Mouse (Mus musculus): ENCODE measurements around the gene Pparg. TPM values are rescaled to one million over a fixed set of nuclear protein-coding genes. Genes with fewer than 3 reads are reported as not detected.

The Pparg gene
- polyA plus RNA-seq, 1 experiment = 5.2 TPM

DNA sequence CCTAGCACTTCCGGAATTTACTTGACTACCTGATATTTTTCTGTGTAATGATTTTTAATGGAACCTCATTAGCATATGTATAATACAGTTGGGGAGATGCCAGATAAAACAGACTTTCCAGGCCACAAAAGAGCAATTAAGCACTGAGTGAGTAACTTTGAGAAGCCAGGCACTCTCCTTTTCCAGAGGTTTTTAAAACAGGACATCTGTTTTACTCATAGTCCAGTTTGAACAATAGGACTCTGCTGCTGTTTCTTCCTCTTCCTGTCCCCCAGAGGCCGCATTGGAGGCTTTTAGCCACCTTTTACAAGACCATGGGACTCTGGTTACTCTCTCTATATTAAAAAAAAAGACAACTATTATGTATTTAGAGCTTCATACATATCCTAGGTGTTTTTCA lies 72.0 kb downstream of the Pparg start:
- Histone ChIP-seq H3K36me3 (ENCODE audit: control insufficient read depth, insufficient read depth, low read length) (no peaks in the 10 kb centered on the region), H3K27ac (ENCODE audit: insufficient read depth, low read depth, low read length) (no peak overlapping the region), H3K4me3 (ENCODE audit: low read depth, low read length) (no peak overlapping the region), H3K27me3 (ENCODE audit: control insufficient read depth, insufficient read depth, low read length) (no peaks in the 10 kb centered on the region), H3K4me1 (ENCODE audit: control insufficient read depth, insufficient read depth, insufficient read length, low read length) (no peaks in the 10 kb centered on the region)
- 83% methylated on average over 2 of the region's 2 CpGs for WGBS
- TF ChIP-seq CTCF (IDR thresholded peaks at IDR 0.05; ENCODE audit: extremely low read depth, insufficient read length, insufficient replicate concordance, low read depth, low read length) (no peak), POLR2A (IDR thresholded peaks at IDR 0.05; ENCODE audit: low read depth, low read length) (no peak)

DNA sequence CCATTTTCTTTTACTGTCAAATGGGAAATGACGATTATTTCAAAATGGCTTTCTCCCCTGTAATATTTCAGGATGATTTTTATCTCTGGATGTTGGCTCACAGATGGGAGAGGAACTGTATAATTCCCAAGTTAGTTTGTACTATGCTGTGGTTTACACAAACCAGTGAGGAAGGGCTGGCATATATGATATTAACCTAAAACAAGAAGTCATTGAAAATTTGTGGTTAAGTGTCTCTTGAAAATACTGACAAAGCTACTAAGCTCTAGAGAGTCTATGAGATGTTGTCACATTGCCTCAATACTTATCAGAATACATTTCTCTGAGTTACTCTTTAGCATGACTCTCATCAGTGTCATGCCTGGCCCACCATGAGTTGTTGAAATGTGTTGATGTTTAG lies 73.3 kb downstream of the Pparg start:
- Histone ChIP-seq H3K27ac (ENCODE audit: insufficient read depth, low read depth, low read length) (no peak overlapping the region), H3K36me3 (ENCODE audit: control insufficient read depth, insufficient read depth, low read length) (no peaks in the 10 kb centered on the region), H3K4me1 (ENCODE audit: control insufficient read depth, insufficient read depth, insufficient read length, low read length) (no peaks in the 10 kb centered on the region), H3K27me3 (ENCODE audit: control insufficient read depth, insufficient read depth, low read length) (no peaks in the 10 kb centered on the region), H3K4me3 (ENCODE audit: low read depth, low read length) (no peak overlapping the region)
- no peak for TF ChIP-seq POLR2A (IDR thresholded peaks at IDR 0.05; ENCODE audit: low read depth, low read length)
- TF ChIP-seq CTCF (IDR thresholded peaks at IDR 0.05; ENCODE audit: extremely low read depth, insufficient read length, insufficient replicate concordance, low read depth, low read length) = no peak
- WGBS = 79% methylated on average over 1 of the region's 1 CpGs

- H3K27me3 ChIP-seq (ENCODE audit: control insufficient read depth, insufficient read depth, low read length) = no peaks in the 10 kb centered on the region
- H3K27ac ChIP-seq (ENCODE audit: insufficient read depth, low read depth, low read length) = no peak overlapping the region
- TF ChIP-seq CTCF (IDR thresholded peaks at IDR 0.05; ENCODE audit: extremely low read depth, insufficient read length, insufficient replicate concordance, low read depth, low read length) (no peak), POLR2A (IDR thresholded peaks at IDR 0.05; ENCODE audit: low read depth, low read length) (no peak)
- WGBS = 23% methylated on average over 2 of the region's 2 CpGs
- H3K4me3 ChIP-seq (ENCODE audit: low read depth, low read length) = no peak overlapping the region
- H3K4me1 ChIP-seq (ENCODE audit: control insufficient read depth, insufficient read depth, insufficient read length, low read length) = no peaks in the 10 kb centered on the region
- 0 out of 2 replicates have a peak, but pooled peaks cover 1% of the 10 kb centered on the region for H3K36me3 ChIP-seq (ENCODE audit: control insufficient read depth, insufficient read depth, low read length)
Observed at GRCm38 (mm10) chr6:115434816-115435215, 74.1 kb downstream of the Pparg start.

GRCm38 (mm10) chr6:115440231-115441006 lies 79.7 kb downstream of the Pparg start:
- Histone ChIP-seq H3K27ac (ENCODE audit: insufficient read depth, low read depth, low read length) (no peak overlapping the region), H3K27me3 (ENCODE audit: control insufficient read depth, insufficient read depth, low read length) (no peaks in the 10 kb centered on the region), H3K4me1 (ENCODE audit: control insufficient read depth, insufficient read depth, insufficient read length, low read length) (no peaks in the 10 kb centered on the region), H3K36me3 (ENCODE audit: control insufficient read depth, insufficient read depth, low read length) (peaks cover 6% of the 10 kb centered on the region), H3K4me3 (ENCODE audit: low read depth, low read length) (no peak overlapping the region)
- no peak for TF ChIP-seq CTCF (IDR thresholded peaks at IDR 0.05; ENCODE audit: extremely low read depth, insufficient read length, insufficient replicate concordance, low read depth, low read length)
- no peak for TF ChIP-seq POLR2A (IDR thresholded peaks at IDR 0.05; ENCODE audit: low read depth, low read length)
- WGBS = 69% methylated on average over 5 of the region's 5 CpGs

DNA sequence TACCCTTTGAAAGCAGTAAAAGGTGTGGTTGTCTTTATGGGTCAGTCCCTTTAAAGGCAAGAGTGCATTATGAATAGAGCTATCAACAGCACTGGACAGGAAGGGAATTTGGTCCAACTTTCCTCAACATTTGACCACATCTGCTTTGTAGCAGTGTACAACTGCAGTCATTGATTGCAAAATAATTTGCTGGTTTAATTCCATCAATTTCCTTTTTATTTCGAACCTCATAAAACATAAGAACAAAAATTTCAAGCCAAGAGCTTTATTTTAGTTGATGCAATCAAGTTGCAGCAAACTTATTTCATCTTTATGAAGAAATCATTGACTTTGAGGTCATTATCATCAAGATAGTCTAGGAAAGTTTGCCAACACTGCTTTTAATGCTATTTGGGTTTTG lies 91.8 kb downstream of the Pparg start:
- TF ChIP-seq POLR2A (IDR thresholded peaks at IDR 0.05; ENCODE audit: low read depth, low read length) (no peak), CTCF (IDR thresholded peaks at IDR 0.05; ENCODE audit: extremely low read depth, insufficient read length, insufficient replicate concordance, low read depth, low read length) (no peak)

DNA sequence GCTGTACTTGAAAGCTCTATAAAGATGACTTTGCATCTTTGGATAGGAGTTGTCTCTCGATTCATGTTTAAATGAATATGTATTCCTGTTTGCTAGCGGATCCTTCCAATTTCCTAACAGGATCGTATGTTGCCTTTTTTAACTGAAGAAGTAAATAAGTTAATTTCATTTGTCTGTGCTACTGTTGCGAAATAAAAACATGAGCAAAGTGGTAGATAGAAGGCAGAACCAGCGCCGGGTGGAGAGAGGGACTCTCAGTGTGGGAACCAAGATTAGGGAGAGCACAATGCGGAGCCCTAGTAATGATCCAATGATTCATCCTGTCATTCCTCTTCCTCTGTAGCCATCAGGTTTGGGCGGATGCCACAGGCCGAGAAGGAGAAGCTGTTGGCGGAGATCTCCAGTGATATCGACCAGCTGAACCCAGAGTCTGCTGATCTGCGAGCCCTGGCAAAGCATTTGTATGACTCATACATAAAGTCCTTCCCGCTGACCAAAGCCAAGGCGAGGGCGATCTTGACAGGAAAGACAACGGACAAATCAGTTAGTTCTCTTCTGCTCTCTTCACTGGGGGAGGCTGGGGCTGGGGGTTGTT lies 102.1 kb downstream of the Pparg start:
- no peak overlapping the region for H3K4me3 ChIP-seq (ENCODE audit: low read depth, low read length)
- peak overlapping the region; percentile 93 for H3K27ac ChIP-seq (ENCODE audit: insufficient read depth, low read depth, low read length)
- H3K4me1 ChIP-seq (ENCODE audit: control insufficient read depth, insufficient read depth, insufficient read length, low read length) = peaks cover 21% of the 10 kb centered on the region; the same call in 1 of the 2 replicates
- TF ChIP-seq CTCF (IDR thresholded peaks at IDR 0.05; ENCODE audit: extremely low read depth, insufficient read length, insufficient replicate concordance, low read depth, low read length) (no peak), POLR2A (IDR thresholded peaks at IDR 0.05; ENCODE audit: low read depth, low read length) (no peak)
- H3K36me3 ChIP-seq (ENCODE audit: control insufficient read depth, insufficient read depth, low read length) = no peaks in the 10 kb centered on the region
- no peaks in the 10 kb centered on the region for H3K27me3 ChIP-seq (ENCODE audit: control insufficient read depth, insufficient read depth, low read length)
- 24% methylated on average over 16 of the region's 16 CpGs for WGBS

More for the DNA sequence above, 91.8 kb downstream of the Pparg start:
- no peaks in the 10 kb centered on the region for H3K4me1 ChIP-seq (ENCODE audit: control insufficient read depth, insufficient read depth, insufficient read length, low read length)
- no peak overlapping the region for H3K27ac ChIP-seq (ENCODE audit: insufficient read depth, low read depth, low read length)
- no peaks in the 10 kb centered on the region for H3K27me3 ChIP-seq (ENCODE audit: control insufficient read depth, insufficient read depth, low read length)
- no peak overlapping the region for H3K4me3 ChIP-seq (ENCODE audit: low read depth, low read length)
- WGBS = 85% methylated on average over 1 of the region's 1 CpGs
- 0 out of 2 replicates have a peak, but pooled peaks cover 2% of the 10 kb centered on the region for H3K36me3 ChIP-seq (ENCODE audit: control insufficient read depth, insufficient read depth, low read length)

GRCm38 (mm10) chr6:115463338-115463737 lies 102.6 kb downstream of the Pparg start:
- WGBS = 14% methylated on average over 2 of the region's 2 CpGs
- Histone ChIP-seq H3K36me3 (ENCODE audit: control insufficient read depth, insufficient read depth, low read length) (no peaks in the 10 kb centered on the region), H3K27me3 (ENCODE audit: control insufficient read depth, insufficient read depth, low read length) (no peaks in the 10 kb centered on the region), H3K27ac (ENCODE audit: insufficient read depth, low read depth, low read length) (peak overlapping the region; percentile 93), H3K4me1 (ENCODE audit: control insufficient read depth, insufficient read depth, insufficient read length, low read length) (peaks cover 21% of the 10 kb centered on the region; the same call in 1 of the 2 replicates), H3K4me3 (ENCODE audit: low read depth, low read length) (no peak overlapping the region)
- TF ChIP-seq CTCF (IDR thresholded peaks at IDR 0.05; ENCODE audit: extremely low read depth, insufficient read length, insufficient replicate concordance, low read depth, low read length) = no peak

Data from small intestine, adult 2 months (tissue).